Mouse (Mus musculus) midbrain, postnatal 0 days (tissue): ENCODE data around the gene Glyatl3. TPM values are rescaled to one million over a fixed set of nuclear protein-coding genes. Genes with fewer than 3 reads are reported as not detected.

Experiments
- ATAC-seq: fragments of 200-750 bp; cut with Nextera tagmentation; 2 replicates; pipeline ENCODE4 v1.8.0; 2017; ENCODE audit warnings: moderate number of reproducible peaks, mild to moderate bottlenecking, moderate TSS enrichment, moderate library complexity; ENCODE audit not compliant: low FRiP score
- DNase-seq: peaks from one replicate; pipeline ENCODE4 v3.0.0-alpha.2; 2015; ENCODE audit warnings: low spot score
- H3K27ac ChIP-seq: fragments of 300-500 bp; sonication (generic); 2 replicates; pipeline ENCODE4 v1.5.1; 2014; ENCODE audit warnings: low read depth, mild to moderate bottlenecking, low read length, mixed read lengths
- H3K27me3 ChIP-seq: fragments of 300-500 bp; sonication (generic); 2 replicates; pipeline ENCODE4 v1.6.1; 2014; ENCODE audit warnings: low read length, control low read depth, mixed read lengths; ENCODE audit not compliant: insufficient read depth
- H3K36me3 ChIP-seq: fragments of 300-500 bp; sonication (generic); 2 replicates; pipeline ENCODE4 v1.6.1; 2014; ENCODE audit warnings: low read length, control low read depth, mixed read lengths; ENCODE audit not compliant: insufficient read depth
- H3K4me1 ChIP-seq: fragments of 300-500 bp; sonication (generic); 2 replicates; pipeline ENCODE4 v1.6.1; 2014; ENCODE audit warnings: mild to moderate bottlenecking, control low read depth, antibody characterized with exemption, low read length, mixed read lengths; ENCODE audit not compliant: insufficient read depth
- H3K4me2 ChIP-seq: fragments of 300-500 bp; sonication (generic); 2 replicates; pipeline ENCODE4 v1.6.1; 2014; ENCODE audit warnings: low read depth, mild to moderate bottlenecking, low read length, mixed read lengths; ENCODE audit not compliant: poor library complexity, severe bottlenecking
- H3K4me3 ChIP-seq: fragments of 300-500 bp; sonication (generic); 2 replicates; pipeline ENCODE4 v1.5.1; 2014; ENCODE audit warnings: low read depth, mild to moderate bottlenecking, low read length, moderate library complexity
- H3K9ac ChIP-seq: fragments of 300-500 bp; sonication (generic); replicated peaks from 2 replicates; pipeline ENCODE4 v1.6.1; 2014; ENCODE audit warnings: mild to moderate bottlenecking, low read length, moderate library complexity, mixed read lengths; ENCODE audit not compliant: poor library complexity, severe bottlenecking
- H3K9me3 ChIP-seq: fragments of 300-500 bp; sonication (generic); 2 replicates; pipeline ENCODE4 v1.6.1; 2016; ENCODE audit warnings: low read length, control low read depth
- CTCF ChIP-seq: IDR thresholded peaks from 2 replicates; pipeline ENCODE4 v1.5.1; 2016; ENCODE audit warnings: antibody characterized with exemption, mild to moderate bottlenecking
- WGBS: fragments of 180-500 bp; shearing (Covaris S2); extraction: QIAGEN DNeasy Blood & Tissue Kit; methylation state at CpG from one replicate; pipeline ENCODE4 v1.1.7; 2014; 5-methylcytosine and 5-hydroxymethylcytosine counted together
- polyA plus RNA-seq: library from polyadenylated mRNA; unstranded; fragments of >200 nt; fragmentation: Nextera tagmentation; extraction: Ambion mirVana; gene quantifications from 2 replicates; pipeline ENCODE4 v1.2.1, GENCODE M21; 2015
- total RNA-seq: library from RNA; depleted of rRNA; stranded (reverse); fragments of >200 nt; gene quantifications from 2 replicates; pipeline ENCODE4 v1.2.3, GENCODE M21; 2014

Glyatl3 gene
- total and polyA plus RNA-seq, 2 experiments from 2014 or later = not detected

GRCm38 (mm10) chr17:40904056-40904597 lies 10.0 kb downstream of the Glyatl3 start:
- Histone ChIP-seq H3K4me3 (no peak overlapping the region), H3K36me3 (peaks cover 5% of the 10 kb centered on the region; the same call in 1 of the 2 replicates), H3K9ac (no peak overlapping the region), H3K9me3 (no peaks in the 10 kb centered on the region), H3K4me2 (0 out of 2 replicates have a peak overlapping the region, but pooled peaks have one; percentile 29), H3K27me3 (no peaks in the 10 kb centered on the region), H3K27ac (no peak overlapping the region), H3K4me1 (peaks cover 2% of the 10 kb centered on the region; the same call in 1 of the 2 replicates)
- peak; percentile 10 for DNase-seq
- no peak for TF ChIP-seq CTCF
- whole genome bisulfite sequencing = 10% methylated on average over 11 of the region's 11 CpGs
- ATAC-seq = no peak

DNA sequence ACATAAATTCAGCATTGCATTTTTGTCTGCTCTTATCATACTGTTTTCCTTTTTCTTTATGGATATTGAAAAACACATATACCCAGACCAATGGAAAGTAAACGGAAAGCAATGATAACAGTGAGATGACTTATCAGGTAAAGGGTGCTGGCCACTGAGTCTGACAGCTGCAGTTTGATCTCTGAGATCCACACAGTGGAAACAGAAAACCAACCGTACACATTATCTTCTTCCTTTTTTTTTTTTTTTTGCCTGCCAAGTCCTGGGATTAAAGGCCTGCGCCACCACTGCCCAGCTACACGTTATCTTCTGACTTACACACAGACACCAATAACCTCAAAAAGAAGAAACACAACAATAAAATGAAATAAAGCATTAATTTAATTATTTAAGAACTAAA lies 10.8 kb downstream of the Glyatl3 start:
- Histone ChIP-seq H3K9ac (no peak overlapping the region), H3K4me3 (no peak overlapping the region), H3K9me3 (no peaks in the 10 kb centered on the region), H3K27ac (no peak overlapping the region), H3K36me3 (peaks cover 5% of the 10 kb centered on the region; the same call in 1 of the 2 replicates), H3K4me1 (peaks cover 2% of the 10 kb centered on the region; the same call in 1 of the 2 replicates), H3K27me3 (no peaks in the 10 kb centered on the region), H3K4me2 (no peak overlapping the region)
- no peak for DNase-seq
- 67% methylated on average over 4 of the region's 4 CpGs for WGBS
- no peak for ATAC-seq
- TF ChIP-seq CTCF = no peak

DNA sequence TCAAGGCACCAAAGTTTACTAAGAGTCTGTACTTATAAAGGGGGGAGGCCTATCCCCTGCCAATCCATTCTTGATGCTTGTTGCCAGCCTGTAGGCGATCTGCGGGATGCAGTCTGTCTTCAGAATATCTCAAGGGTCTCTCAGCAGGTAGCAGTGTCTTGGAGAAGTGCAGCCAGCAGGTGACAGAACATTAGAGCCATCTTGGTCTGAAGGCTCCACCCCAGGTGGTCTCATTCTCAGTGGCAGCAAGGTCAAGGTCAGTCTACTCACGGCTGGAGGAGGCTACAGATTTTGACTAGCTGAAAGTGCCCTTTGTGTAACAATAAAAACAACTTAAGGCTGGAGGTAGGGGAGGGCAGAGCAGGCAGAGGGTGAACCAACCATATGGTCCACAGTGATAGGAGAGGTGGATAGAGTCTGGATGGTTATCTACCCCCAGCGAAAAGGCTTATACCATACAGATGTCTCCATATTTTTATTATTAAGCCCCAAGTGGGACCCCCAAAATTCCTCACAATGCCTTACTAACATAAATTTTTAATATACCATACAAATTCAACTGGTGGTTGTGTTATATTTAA lies 14.3 kb downstream of the Glyatl3 start:
- no peak for TF ChIP-seq CTCF
- Histone ChIP-seq H3K4me2 (no peak overlapping the region), H3K4me3 (no peak overlapping the region), H3K36me3 (peaks cover 5% of the 10 kb centered on the region; the same call in 1 of the 2 replicates), H3K9me3 (no peaks in the 10 kb centered on the region), H3K27ac (no peak overlapping the region), H3K27me3 (no peaks in the 10 kb centered on the region), H3K9ac (no peak overlapping the region), H3K4me1 (peaks cover 2% of the 10 kb centered on the region; the same call in 1 of the 2 replicates)
- DNase-seq = no peak
- ATAC-seq = no peak
- 36% methylated on average over 4 of the region's 4 CpGs for WGBS

- Histone ChIP-seq H3K4me3 (no peak overlapping the region), H3K9ac (no peak overlapping the region), H3K4me1 (no peaks in the 10 kb centered on the region), H3K4me2 (no peak overlapping the region), H3K27ac (no peak overlapping the region), H3K36me3 (peaks cover 5% of the 10 kb centered on the region; the same call in 1 of the 2 replicates), H3K27me3 (no peaks in the 10 kb centered on the region), H3K9me3 (no peaks in the 10 kb centered on the region)
- DNase-seq (peak; percentile 67), ATAC-seq (no peak)
- WGBS = 49% methylated on average over 1 of the region's 1 CpGs
- peak; percentile 76 for TF ChIP-seq CTCF
Measured at GRCm38 (mm10) chr17:40896863-40897262, 17.3 kb downstream of the Glyatl3 start.

DNA sequence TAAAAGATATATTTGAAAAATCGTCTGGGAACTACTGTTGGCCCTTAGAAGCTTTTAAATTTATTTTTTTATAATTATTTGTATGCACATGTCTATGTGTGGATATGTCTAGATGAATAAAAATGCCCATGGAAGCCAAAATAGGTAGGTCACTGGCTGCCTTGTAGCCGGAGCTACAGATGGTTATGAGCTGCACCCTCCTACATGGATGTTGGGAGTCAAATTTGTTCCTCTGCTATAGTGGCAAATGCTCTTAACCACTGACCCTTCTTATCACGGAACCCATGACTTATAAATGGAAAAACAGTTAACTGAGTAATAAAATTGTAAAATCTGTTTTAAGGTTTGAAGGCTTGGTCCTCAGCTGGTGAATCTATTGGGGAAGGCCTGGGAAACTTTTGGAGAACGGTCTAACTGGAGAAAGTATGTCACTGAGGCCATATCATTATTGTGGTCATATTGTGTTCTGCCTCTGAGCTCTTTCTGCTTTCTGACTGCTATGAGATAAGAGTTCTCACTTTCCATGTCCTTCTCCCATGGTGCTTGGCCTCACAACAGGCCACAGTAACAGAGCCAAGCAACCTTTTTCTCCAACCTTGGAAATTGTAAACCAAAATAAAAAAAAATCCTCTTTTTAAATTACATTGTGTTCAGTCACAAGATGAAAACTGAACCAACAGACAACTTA lies 26.2 kb downstream of the Glyatl3 start:
- no peak for DNase-seq
- no peak for TF ChIP-seq CTCF
- Histone ChIP-seq H3K9ac (no peak overlapping the region), H3K4me2 (no peak overlapping the region), H3K4me1 (no peaks in the 10 kb centered on the region), H3K27ac (no peak overlapping the region), H3K27me3 (no peaks in the 10 kb centered on the region), H3K9me3 (no peaks in the 10 kb centered on the region), H3K4me3 (no peak overlapping the region), H3K36me3 (no peaks in the 10 kb centered on the region)
- no peak for ATAC-seq
- 79% methylated on average over 4 of the region's 4 CpGs for WGBS

GRCm38 (mm10) chr17:40885155-40885554 lies 29.0 kb downstream of the Glyatl3 start:
- Histone ChIP-seq H3K4me2 (no peak overlapping the region), H3K27me3 (no peaks in the 10 kb centered on the region), H3K9ac (no peak overlapping the region), H3K27ac (no peak overlapping the region), H3K9me3 (no peaks in the 10 kb centered on the region), H3K36me3 (no peaks in the 10 kb centered on the region), H3K4me1 (no peaks in the 10 kb centered on the region), H3K4me3 (no peak overlapping the region)
- no peak for ATAC-seq
- 83% methylated on average over 4 of the region's 4 CpGs for WGBS
- no peak for DNase-seq
- no peak for TF ChIP-seq CTCF
